Mouse (Mus musculus): Measurements from ENCODE around the gene Cant1.

GRCm38 (mm10) chr11:118409106-118410072 is 9.5 kb downstream of the Cant1 start:
- TF ChIP-seq CTCF (IDR thresholded peaks at IDR 0.05; ENCODE audit: low read depth) (no peak), EP300 (optimal IDR thresholded peaks at IDR 0.05) (no peak)
